Mouse (Mus musculus) C2C12 (cell line): ENCODE measurements around the gene Anks1. TPM values are rescaled to one million over a fixed set of nuclear protein-coding genes. Genes with fewer than 3 reads are reported as not detected.
"Not testable (repeated sequence)": the region's sequence is repeated elsewhere in the genome, so short reads cannot be mapped to it uniquely, and the experiment has no call there.

Experiments
- H3K27me3 ChIP-seq: one replicate; pipeline ENCODE4 v1.6.1; 2011; ENCODE audit not compliant: control insufficient read depth, insufficient read depth, insufficient read length
- H3K36me3 ChIP-seq: one replicate; pipeline ENCODE4 v1.6.1; 2011; ENCODE audit not compliant: control insufficient read depth, insufficient read depth
- H3K4me3 ChIP-seq: one replicate; pipeline ENCODE4 v1.5.1; 2011; ENCODE audit warnings: mild to moderate bottlenecking, control low read depth; ENCODE audit not compliant: poor library complexity, insufficient read depth, severe bottlenecking
- H3K79me2 ChIP-seq: one replicate; pipeline ENCODE4 v1.6.1; 2011; ENCODE audit not compliant: control insufficient read depth, insufficient read depth
- H3K79me3 ChIP-seq: one replicate; pipeline ENCODE4 v1.6.1; 2011; ENCODE audit warnings: low read depth, control low read depth
- H3ac ChIP-seq: one replicate; pipeline ENCODE3; 2011; ENCODE audit warnings: low read depth; ENCODE audit not compliant: control insufficient read depth, insufficient read length
- CEBPB ChIP-seq: IDR thresholded peaks from one replicate; pipeline ENCODE4 v1.6.1; 2011; ENCODE audit warnings: low read depth, mild to moderate bottlenecking, control low read depth, moderate library complexity
- CTCF ChIP-seq: IDR thresholded peaks from one replicate; pipeline ENCODE4 v1.5.1; 2011; ENCODE audit not compliant: control insufficient read depth, insufficient read depth, insufficient read length
- FOSL1 ChIP-seq: IDR thresholded peaks from one replicate; pipeline ENCODE4 v1.8.0; 2011; ENCODE audit warnings: mild to moderate bottlenecking, low read length; ENCODE audit not compliant: poor library complexity, insufficient read depth, severe bottlenecking
- MAX ChIP-seq: IDR thresholded peaks from one replicate; pipeline ENCODE4 v1.6.1; 2011; ENCODE audit warnings: mild to moderate bottlenecking, control low read depth
- MYOD1 ChIP-seq: IDR thresholded peaks from one replicate; pipeline ENCODE4 v1.6.1; 2011; ENCODE audit warnings: low read depth; ENCODE audit not compliant: control insufficient read depth, insufficient read length
- MYOG ChIP-seq: IDR thresholded peaks from one replicate; pipeline ENCODE4 v1.6.1; 2011; ENCODE audit not compliant: control insufficient read depth, insufficient read length; ENCODE audit errors: extremely low read depth
- USF1 ChIP-seq: IDR thresholded peaks from one replicate; pipeline ENCODE4 v1.6.1; 2011; ENCODE audit warnings: low read depth, mild to moderate bottlenecking, control low read depth, moderate library complexity
- polyA plus RNA-seq: library from polyadenylated mRNA; unstranded; fragments of >200 nt; fragmentation: generic; extraction: Trizol; gene quantifications from one replicate; pipeline ENCODE4 v1.2.1, GENCODE M21; 2012; ENCODE audit warnings: missing spikeins

Anks1 gene
- polyA plus RNA-seq, 1 experiment, result 8.5 TPM

GRCm38 (mm10) chr17:27989807-27990542 is 80.9 kb downstream of the Anks1 start:
- Histone ChIP-seq H3ac (no peak overlapping the region), H3K36me3 (no peaks in the 10 kb centered on the region), H3K79me3 (no peaks in the 10 kb centered on the region), H3K79me2 (no peaks in the 10 kb centered on the region), H3K27me3 (no peaks in the 10 kb centered on the region), H3K4me3 (no peak overlapping the region)
- TF ChIP-seq MYOD1, result no peak
- peak; percentile 81 for TF ChIP-seq CTCF

GRCm38 (mm10) chr17:27994001-27994944 is 85.2 kb downstream of the Anks1 start:
- no peak for TF ChIP-seq CTCF
- no peak for TF ChIP-seq FOSL1
- no peak for TF ChIP-seq CEBPB
- TF ChIP-seq MYOG, result no peak
- no peak for TF ChIP-seq USF1
- H3K36me3 ChIP-seq, result no peaks in the 10 kb centered on the region
- no peaks in the 10 kb centered on the region for H3K27me3 ChIP-seq
- no peaks in the 10 kb centered on the region for H3K79me2 ChIP-seq
- H3K4me3 ChIP-seq, result no peak overlapping the region
- no peaks in the 10 kb centered on the region for H3K79me3 ChIP-seq
- H3ac ChIP-seq, result no peak overlapping the region

GRCm38 (mm10) chr17:27996320-27996719 is 87.2 kb downstream of the Anks1 start:
- no peaks in the 10 kb centered on the region for H3K36me3 ChIP-seq
- no peak overlapping the region for H3K4me3 ChIP-seq
- no peaks in the 10 kb centered on the region for H3K79me3 ChIP-seq
- TF ChIP-seq FOSL1, result no peak
- TF ChIP-seq MYOD1, result no peak
- no peak for TF ChIP-seq CEBPB
- TF ChIP-seq MYOG, result no peak
- TF ChIP-seq USF1, result no peak
- no peak for TF ChIP-seq MAX
- no peak for TF ChIP-seq CTCF
- no peaks in the 10 kb centered on the region for H3K79me2 ChIP-seq
- H3K27me3 ChIP-seq, result no peaks in the 10 kb centered on the region
- H3ac ChIP-seq, result no peak overlapping the region

GRCm38 (mm10) chr17:27997212-27997611 is 88.1 kb downstream of the Anks1 start:
- Histone ChIP-seq H3K27me3 (no peaks in the 10 kb centered on the region), H3ac (no peak overlapping the region), H3K4me3 (no peak overlapping the region), H3K79me3 (no peaks in the 10 kb centered on the region), H3K36me3 (no peaks in the 10 kb centered on the region), H3K79me2 (no peaks in the 10 kb centered on the region)
- TF ChIP-seq MAX (no peak), CEBPB (no peak), MYOG (no peak), CTCF (no peak), USF1 (no peak), FOSL1 (no peak), MYOD1 (no peak)

GRCm38 (mm10) chr17:27999683-28000273 is 90.7 kb downstream of the Anks1 start:
- H3K79me3 ChIP-seq, H3K36me3 ChIP-seq, H3K27me3 ChIP-seq, H3K79me2 ChIP-seq, H3ac ChIP-seq, H3K4me3 ChIP-seq: not testable (repeated sequence)

- no peak for TF ChIP-seq MAX
- no peak for TF ChIP-seq MYOG
- TF ChIP-seq FOSL1, result no peak
- no peak for TF ChIP-seq CEBPB
- TF ChIP-seq CTCF, result no peak
- no peak for TF ChIP-seq USF1
- no peak for TF ChIP-seq MYOD1
- H3K36me3 ChIP-seq, result no peaks in the 10 kb centered on the region
- no peaks in the 10 kb centered on the region for H3K79me2 ChIP-seq
- H3K4me3 ChIP-seq, result no peak overlapping the region
- no peak overlapping the region for H3ac ChIP-seq
- H3K27me3 ChIP-seq, result no peaks in the 10 kb centered on the region
- H3K79me3 ChIP-seq, result no peaks in the 10 kb centered on the region
Observed at GRCm38 (mm10) chr17:28000389-28000788, 91.3 kb downstream of the Anks1 start.
